Mouse (Mus musculus): ENCODE measurements at regions not wholly inside any gene's neighbourhood (a gene's known extent, or its start where the extent isn't known, plus 50 kb on each side); places are given as distances from the start of the nearest gene placed in this dataset.

DNA sequence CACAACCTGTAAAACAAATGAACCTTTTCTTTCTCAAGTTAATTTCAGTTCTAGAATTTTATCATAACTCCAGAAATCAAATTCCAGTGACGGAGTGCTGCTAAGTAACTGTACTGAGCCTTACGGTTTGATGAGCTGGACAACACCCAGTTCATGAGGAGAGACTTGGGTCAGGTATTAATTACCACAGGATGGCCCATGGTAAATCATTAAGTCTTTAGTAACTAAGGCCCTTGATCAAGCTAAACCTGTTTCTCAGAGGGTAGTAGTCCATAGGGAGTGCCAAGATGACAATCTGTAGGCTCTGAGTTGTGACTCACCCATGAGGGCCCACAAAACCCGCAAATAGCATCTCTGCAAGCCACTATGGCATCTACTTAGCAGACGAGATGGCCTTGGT is 101.1 kb upstream of the Arhgap5 start:
- no peak for DNase-seq

DNA sequence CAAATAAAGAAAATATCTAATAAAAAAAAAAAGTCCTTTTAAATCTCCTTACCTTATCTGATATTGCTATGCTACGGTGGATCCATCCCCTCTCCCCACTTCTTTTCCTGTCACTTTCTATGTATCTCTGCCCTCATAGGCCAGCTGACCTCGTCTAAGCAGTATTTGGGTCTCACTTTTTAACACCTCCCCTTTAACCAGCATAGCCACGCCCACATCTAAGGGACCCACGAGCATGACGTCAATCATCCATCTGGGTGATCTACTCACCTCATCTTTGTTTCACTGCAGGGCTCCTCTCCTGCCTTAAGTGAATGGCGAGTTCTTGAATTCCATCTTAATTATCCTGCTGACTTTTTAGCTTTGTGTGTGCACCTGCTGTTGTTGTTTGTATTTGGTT is 97.4 kb upstream of the Arhgap5 start:
- DNase-seq, result no peak

DNA sequence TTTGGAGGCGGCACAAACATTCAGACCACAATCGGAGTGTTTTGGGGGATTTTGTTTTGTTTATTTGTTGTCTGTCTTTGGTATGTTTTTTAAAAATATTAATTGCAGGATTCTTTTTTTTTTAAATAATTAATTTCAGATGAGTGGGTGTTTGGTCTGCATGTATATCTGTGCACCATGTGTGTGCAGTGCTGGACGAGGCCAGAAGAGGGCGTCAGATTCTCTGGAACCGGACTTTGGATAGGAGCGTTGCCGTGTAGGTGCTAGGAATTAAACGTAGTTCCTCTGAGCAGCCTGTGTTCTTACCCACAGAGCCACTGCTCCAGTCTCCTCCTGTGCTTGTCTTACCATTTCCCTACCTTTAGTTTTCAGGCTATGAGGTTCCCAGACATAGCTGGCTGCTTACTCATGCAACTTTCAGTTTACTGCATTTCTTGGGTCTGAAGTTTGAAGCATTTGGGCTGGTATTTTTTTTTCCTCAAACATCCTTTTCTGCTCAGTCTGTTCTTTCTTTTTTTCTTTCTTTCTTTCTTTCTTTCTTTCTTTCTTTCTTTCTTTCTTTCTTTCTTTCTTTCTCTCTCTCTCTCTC is 95.4 kb upstream of the Arhgap5 start:
- DNase-seq, result no peak

DNA sequence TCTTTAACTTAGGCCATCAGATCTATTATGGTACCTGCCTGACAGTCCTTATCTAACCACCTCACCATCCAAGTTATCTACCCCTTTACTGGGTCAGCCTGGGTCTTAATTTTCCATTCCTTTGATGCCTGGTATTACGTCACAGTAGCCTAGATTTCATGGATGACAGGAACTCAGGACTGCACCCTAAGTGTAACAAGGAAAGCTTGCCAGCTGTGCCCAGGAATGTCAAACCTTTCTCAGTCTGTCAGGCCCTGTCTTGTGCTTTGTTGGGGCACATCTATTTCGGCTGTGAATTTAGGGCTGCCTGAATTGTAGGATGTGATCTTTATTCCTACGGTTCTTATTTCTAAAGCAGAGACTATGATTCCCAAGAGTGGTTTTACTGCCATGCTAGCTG is 94.6 kb upstream of the Arhgap5 start:
- DNase-seq, result no peak

DNA sequence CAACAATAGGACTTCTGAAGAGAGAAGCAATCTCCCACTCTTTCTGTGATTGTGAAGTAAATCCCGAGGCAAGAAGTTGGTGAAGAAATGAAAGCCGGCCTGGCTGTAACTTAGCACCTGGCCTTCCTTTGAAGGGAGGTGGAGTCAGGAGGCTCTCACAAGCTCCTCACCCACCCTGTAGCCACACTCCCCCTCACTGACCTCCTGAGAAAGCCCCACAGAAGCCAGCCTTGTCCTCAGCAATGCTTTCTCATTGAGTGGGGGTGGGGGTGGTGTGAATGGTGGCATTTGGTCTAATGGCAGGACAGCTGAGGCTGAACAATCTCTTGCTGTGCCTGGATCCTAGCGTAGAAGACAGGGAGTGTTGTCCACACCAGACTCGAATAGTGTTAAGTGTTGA is 91.6 kb upstream of the Arhgap5 start:
- no peak for DNase-seq

DNA sequence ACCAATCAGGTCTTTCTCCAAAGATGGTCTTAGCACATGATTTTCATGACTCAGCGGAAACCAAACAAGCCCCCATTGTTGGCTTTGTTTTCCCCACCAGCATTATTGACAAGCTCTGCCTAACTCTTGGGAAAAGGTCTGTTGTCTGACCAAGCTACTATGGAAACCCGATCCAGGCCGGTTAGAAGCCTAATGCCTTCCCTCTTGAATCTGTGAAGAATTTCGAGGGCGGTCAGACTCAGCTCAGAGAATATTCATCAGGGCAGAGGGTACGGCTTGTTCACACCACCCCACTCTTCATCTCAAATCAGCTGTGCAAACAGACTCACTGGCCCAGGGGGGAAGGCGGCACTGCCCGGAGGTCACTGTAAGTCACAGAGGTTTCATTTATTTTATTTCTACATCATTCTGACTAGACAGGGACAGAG is 90.7 kb upstream of the Arhgap5 start:
- no peak for DNase-seq

DNA sequence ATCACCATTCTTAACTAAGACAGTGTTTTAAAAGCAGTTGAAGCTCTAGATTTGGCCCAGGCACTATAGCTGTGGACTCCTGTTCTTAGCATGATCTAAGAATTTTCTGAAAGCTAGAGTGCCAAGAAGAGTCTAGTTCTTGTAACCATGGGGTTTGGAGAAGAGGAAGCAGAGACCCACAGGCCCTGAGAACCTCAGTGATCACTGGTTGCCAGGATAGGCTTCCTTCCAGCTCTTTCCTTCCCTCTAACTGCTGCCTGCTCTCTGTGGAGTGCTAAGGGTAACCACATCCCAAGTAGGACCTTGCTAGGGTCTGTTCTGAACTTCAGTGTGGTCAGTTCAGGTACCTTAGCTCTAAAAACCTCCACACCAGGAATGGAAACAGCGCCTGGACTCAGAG is 81.0 kb upstream of the Arhgap5 start:
- DNase-seq, result no peak

DNA sequence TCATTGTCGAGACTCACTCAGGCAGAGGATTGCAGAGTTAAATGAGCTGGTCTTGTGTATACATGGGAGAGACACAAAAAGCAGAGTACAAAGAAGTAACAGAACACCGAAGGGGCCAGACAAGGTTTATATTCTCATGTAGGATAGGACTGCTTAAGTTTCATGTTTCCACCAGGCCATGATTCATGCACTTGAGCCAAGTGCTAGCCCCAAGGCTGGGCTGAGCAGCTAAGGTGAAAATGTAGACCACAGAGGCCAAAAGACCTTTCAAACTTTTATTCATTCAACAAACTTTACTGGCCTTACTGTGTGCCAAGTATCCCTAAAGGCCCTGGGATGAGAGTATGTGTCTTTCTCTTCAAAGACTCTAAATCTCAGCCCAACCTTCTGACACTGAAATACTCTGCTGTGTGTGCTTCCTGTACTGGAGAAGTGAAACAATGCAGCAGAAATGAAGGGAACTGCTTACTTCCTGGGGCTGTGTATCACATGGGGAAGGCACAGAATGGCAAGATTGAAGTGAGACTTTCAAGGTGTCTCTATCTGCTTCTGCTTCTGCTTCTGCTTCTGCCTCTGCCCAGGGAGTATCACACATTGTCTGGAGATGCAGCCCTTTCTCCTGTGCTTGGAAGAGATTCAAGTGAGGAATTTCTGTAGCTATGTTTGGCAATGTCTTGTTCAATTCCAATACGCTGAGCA is 79.3 kb upstream of the Arhgap5 start:
- DNase-seq, result no peak

DNA sequence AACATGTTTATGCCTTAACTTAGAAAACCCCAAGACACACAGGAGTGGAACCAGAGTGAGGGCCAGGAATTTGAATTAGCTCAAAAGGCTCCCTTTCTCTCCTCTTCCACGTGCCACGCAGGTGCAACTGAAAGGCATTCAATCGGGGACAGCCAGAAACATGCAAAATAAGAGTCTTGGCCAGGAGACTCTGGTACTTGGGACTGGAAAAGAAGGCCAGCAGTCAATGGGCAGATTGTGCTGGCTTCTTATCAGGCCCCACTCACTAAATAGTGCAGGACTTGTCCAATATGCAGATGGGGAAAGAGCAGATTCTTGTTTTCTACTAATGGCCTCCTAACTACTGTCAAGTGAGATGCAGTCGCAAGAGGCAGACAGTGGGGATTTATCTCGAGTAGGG is 73.8 kb upstream of the Arhgap5 start:
- DNase-seq, result no peak

DNA sequence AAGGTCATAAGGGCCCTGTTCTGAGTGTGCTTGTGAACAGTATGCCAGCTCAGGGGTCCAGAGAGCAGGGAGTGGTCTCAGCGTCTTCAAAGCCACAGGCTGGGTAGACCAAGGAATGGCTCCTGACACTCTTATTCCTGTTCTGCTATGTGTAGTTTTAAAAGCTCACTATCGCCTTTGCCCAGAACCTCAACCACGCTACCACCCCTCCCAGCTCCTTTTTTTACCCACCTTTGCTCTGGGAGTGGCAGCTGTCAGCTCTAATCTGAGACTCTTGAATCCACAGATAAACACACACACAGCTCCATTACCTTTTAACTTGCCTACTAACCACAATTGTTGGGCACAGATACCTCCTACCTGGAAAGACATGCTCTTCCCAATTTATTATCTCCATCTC is 71.8 kb upstream of the Arhgap5 start:
- DNase-seq, result no peak

DNA sequence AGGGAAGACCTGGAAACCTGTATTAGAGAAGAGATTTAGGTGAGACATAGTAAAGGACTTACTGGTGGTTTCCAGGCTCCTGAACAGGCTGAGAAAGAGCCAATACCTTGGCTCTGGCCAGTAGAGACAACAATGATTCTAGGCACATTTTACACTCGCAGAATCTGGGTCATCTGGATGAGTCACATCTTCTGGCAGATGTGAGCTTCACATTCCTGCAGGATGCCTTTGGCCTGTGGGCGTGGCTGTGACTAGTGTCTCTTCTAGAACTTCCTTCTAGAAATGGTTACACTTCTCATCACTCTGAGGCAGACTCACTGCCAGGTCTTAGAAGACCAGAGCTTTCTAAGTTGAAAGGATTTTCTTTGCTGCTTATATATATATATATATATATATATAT is 69.8 kb upstream of the Arhgap5 start:
- DNase-seq, result no peak

DNA sequence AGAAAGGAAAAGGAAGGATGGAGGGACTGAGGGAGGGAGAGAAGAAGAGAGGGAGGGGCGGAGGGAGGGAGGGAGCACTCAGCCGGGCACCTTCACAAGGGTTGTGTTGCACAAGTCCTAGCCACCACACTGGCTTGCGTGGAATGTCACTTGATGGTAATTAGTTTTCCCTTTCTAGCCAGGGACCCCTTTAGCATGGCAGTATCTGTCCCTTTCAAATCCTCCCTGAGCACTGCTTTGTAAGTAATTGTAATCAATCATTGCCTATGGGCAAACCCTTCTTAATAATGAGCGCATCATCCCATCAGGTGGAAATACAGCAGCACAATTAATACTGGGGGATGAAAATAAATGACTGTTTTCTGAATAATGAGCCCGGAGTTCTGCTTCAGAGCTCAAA is 68.5 kb upstream of the Arhgap5 start:
- no peak for DNase-seq

DNA sequence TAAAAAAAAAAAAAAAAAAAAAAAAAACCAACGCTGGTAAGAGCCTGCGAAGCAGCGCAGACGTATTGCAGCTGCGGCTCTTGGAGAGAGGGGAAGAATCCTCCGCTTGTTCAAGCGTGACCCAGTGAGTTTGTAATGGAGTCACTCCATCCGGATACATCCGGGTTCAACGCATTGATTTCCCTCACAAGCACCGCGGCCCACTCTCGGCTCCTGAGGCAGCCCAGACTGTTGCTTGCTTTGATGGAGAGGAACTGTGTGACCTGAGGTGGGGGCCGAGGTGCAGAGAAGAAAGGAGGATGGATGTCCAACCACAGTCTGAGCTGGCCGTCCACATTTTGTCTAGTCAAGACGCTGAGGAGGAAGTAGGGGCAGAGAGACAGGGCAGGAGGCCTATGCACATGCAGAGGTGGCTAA is 68.0 kb upstream of the Arhgap5 start:
- DNase-seq, result no peak

DNA sequence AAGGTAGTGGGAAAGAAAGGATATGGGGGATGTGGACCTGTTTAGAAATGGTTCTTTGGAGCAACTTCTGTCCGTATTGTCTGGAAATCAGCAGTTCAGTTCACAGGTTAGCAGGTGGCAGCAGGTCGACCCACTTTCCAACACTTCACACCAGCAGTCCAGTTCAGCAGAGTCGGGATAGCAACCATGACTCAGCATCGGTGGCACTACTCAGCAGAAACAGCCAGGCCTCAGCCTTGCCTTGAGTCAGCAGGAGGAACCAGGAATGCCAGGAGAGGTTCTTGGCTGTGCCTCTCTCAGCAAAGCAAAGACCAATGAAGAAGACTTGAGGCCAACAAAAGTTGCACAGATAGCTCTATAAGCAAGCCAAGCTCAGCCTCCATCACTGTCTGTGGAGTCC is 66.8 kb upstream of the Arhgap5 start:
- no peak for DNase-seq

DNA sequence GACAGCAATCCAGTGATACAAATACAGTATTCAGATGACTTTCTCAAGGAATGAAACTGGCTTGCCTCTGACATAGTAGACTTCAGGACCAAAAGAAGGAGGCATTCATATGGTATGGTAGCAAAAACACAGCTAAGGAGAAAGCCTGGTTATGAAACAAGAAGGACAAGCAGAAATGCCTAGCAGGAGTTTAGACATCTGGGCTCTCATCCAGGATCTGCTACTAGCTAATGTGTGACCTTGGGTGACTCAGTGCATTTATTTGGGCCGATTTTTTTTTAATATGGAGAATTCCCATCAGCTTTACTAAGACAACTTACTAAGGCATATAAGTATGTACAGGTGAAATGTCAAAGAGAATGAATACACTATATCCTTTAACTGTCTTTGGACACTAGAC is 64.5 kb upstream of the Arhgap5 start:
- DNase-seq, result no peak

DNA sequence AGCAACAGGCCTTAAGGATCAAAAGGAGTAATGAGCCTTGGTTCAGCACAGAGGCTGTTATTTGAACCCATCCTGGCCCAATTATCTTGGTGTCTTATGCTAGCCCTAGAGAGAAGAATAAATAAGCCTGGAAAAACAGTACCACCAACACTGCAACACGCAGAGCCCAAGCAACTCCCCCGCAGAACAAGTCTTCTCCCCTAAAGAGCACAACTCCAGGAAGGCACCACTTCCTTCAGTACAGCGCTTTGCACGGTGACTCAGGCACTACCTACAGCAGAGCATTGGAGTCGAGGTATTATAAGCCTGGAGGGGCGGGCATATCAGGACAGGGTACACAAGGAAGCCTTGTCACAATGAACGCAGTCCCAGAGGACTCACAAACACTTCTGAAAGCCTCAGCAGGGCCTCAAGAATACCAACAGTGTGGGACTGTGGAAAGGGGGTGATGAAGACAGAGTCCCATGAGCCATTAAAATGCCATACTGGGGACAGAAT is 62.9 kb upstream of the Arhgap5 start:
- DNase-seq, result no peak

DNA sequence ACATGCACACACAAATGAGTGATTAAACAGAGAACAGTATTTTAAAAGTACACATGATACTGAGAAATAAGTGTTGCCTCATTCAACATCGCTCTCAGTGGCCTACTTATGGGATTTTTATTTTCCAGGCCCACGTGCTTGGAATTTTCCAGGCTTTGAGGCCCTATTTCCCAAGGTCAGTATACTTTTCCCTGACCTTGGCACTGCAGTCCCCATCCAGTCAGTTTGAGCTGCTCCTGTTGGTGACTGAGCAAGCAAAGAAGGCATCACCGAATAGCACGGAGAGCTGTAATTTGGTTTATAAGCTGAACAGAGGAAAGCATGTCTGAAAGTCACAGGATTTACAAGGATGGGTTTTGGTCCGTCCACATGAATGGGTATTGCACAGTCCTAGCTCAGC is 61.4 kb upstream of the Arhgap5 start:
- DNase-seq, result no peak

DNA sequence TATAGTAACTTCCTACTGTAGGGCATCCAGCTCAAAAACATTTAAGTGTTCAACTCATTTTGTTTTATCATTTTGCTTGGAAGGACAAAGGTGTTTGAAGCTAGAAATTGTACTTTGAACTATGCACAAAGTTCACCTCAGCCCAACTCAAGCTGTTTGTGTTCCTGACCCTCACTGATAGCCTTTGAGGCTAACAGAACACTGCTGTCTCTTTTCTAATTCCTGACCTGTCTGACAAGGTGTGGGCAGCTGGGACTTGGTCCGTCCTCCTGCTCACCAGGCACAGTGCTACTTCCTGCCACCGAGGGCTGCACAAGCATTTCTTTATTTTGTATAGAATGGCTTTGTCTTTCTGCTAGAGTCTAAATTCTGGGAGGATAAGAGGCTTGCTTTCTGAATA is 58.0 kb upstream of the Arhgap5 start:
- DNase-seq, result peak; percentile 52

DNA sequence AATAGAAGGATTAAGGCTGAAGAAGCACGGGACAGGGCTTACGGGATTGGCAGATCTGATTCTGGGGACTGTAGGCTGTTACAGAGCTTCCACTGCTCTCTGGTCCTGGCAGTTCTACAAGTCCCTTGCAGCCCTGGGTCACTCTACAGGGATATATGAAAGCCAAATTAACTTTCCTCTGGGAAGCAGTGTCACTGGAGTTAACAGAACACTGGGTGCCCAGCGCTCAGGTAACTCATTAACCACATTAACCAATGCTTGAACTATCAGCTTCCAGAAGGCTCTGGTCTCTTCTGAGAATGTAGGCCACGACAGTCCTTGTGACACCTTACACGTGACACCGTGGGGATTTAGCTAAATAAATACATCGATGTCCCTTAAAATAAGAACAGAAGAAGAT is 57.3 kb upstream of the Arhgap5 start:
- DNase-seq, result peak; percentile 84

DNA sequence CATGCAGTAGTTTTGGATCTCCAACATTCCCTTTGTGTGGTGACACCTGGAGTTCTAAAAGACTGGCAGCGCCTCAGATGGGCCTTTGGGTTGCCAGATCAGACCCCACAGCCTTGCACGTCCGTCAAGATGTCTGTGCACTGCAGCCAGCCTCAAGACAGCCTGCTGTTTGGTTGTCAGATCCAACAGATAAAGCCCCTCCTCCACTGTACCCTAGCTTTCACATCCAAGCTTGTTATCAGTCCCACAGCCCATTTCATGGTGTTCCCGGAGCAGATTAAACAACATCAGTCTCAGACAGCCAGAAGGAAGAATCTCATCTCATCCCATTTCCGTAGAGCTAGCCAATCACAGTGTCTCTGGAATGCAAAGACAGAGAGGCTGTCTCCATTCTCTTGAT is 56.3 kb upstream of the Arhgap5 start:
- DNase-seq, result no peak

DNA sequence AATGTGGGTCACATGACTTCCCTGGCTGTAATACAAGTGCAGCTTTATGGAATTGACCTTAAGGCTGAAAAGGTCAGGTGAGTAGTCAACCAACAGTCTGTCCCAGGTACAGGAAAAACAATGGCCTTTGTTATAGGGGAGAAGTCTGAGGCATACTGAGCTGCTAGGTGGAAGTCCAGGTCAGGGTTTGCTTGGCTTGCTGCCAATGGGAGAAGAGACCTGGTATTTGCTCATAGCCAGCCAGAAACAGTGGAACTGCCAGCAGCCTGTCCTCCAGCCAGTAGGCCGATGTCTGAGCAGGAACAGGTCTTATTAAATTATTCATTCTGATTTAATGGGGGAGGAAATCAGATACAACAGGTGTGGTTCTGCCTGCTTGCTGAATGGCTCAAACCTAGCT is 55.6 kb upstream of the Arhgap5 start:
- peak; percentile 85 for DNase-seq

DNA sequence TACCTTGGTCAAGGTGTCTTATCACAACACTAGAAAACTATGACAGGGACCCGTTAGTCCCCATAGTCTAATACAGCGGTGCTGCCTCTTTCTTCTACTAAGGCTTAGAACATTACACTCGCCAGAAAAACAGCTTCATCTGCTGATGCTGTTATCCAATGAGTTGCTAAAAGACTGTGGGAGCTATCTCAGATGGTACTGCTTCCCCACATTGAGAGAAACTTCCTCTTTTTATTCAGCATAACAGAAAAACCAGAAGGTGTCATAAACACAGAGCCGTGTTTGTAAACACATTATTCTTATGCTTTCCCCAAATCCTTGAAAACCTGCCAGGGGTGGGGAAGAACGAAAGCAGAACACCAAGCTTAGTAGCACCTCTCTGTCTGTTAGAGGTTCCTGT is 49.9 kb upstream of the Arhgap5 start:
- DNase-seq, result no peak

Data from kidney, adult 18-20 months (tissue).